Mouse (Mus musculus): ENCODE results near the gene Sin3b.
"Not testable (repeated sequence)": the region's sequence is repeated elsewhere in the genome, so short reads cannot be mapped to it uniquely, and the experiment has no call there.

The Sin3b gene

DNA sequence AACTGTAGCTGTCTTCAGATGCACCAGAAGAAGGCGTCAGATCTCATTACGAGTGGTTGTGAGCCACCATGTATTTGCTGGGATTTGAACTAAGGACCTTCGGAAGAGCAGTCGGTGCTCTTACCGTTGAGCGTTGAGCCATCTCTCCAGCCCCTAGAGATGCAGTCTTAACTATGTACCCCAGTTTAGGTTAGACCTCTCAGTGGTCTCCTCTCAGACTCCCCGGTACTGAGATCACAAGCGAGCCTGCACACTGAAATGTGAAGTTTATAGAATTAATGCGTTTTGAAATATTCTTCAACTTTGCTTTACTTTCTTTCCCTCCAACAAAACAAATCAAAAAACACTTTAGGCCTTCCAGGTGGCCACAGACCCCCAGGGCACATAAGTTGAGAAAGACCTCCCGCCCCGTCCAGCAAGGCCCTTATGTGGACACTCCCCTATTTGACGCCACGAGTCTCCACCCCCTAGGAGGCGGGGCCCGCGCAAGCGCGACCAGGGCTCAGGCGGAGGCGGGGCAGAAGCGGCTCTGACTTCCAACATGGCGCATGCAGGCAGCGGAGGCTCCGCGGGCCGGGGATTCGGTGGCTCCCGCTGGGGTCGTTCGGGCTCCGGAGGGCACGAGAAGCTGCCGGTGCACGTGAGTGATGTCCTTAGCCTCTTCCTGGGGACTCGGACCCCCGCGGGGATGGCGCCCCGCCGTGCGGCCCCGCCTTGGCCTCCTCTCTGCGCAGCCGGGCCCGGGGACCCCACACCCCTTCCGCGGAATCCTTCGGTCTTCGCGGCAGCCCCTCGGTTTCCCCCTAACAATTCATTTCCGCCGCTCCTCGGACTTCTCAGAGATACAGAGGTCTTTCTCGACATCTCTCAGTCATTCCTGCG, at the start of gene Sin3b:
TSS of gene Sin3b (plus strand) at position 517 of the 882 bp plus-strand sequence.
- DNase-seq (ENCODE audit: low spot score): peak; percentile 93

DNA sequence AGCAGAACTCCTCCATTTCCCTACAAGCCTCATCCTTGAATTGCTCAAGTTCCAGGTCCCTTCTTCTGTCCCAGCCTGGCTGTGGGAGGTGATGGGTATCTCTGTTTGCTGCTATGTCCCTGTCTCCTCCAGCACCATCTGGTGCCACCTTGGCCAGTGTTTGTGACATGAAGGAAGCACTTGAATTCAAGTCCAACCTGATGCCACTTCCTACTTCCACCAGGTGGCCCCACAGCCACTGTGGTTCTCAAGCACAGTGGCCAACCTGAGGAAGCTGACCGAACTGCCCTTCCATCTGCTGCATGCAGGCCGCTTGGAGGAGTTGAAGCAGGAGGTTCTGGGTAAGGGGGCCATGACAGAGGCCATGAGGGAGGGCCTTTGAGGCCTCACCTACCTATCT, 48.9 kb upstream of the Sin3b start:
- no peak for DNase-seq (ENCODE audit: low spot score)

DNA sequence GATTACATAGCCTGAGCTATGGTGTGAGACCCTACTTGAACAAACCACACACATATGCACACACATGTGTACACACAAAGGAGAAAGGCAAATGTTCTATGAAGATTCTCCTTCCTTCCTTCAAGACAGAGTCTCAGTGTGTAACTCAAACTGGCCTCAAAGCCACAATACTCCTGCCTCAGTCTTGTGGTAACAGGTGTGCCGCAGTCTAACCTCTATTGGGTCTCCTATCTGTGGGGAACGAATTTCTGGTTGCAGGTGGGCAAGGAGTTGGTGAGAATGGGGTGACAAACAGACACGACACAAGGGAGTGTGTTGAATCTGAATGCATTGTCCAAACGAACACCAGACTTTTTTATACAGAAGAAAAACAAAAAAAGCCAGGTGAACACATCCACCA, 46.6 kb upstream of the Sin3b start:
- no peak for DNase-seq (ENCODE audit: low spot score)

DNA sequence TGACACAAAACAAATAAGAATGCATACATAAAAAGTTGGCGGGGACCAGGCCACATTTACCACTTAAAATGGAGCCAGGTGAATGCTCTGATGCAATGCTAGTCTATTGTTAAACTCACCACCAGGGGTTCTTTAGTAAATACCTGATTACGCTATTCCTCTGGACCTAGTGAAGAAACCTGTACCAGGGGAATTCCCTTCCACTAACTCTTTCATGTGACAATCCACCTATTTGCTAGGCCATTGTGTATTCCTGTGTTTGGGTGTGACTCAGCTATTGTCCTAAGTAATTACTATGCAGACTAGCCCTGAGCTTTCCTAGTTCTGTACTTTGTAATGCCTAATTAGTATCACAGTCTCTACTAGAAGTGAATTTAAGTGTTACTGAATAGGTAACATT, 46.2 kb upstream of the Sin3b start:
- not testable (repeated sequence) for DNase-seq (ENCODE audit: low spot score)

DNA sequence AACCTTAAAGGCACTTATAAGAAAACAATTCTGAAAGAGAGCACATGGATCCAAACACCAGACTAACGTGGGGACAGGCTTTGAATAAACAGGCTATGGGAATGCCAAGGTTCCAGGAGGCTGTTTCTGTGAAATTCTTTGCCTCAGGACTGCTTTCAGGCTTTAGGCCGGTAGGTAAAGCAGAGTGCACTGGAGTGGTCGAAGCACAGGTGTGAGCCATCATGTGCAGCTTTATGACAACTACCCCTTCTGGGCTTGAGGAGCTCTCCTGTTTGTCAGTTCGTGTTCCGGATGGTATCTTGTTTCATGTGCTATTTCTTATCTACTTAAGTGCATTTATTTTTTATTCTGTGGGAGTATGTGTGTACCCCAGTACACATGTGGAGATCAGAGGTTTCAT, 45.8 kb upstream of the Sin3b start:
- no peak for DNase-seq (ENCODE audit: low spot score)

DNA sequence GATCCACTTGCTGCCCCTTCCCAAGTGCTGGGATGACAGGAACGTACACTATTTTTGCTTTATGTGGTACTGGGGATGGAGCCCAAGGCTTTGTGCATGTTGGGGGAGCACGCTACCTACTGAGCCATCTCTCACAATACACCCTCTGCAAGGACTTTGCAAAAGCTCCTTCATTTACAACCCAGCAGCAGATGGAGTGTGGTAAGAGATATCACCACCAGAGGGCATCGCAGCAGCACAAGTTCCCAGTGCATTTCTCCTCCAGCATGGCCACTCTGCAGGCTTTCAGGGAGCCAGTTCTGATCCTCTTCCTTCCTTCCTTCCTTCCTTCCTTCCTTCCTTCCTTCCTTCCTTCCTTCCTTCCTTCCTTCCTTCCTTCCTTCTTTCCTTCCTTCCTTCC, 43.0 kb upstream of the Sin3b start:
- DNase-seq (ENCODE audit: low spot score): peak; percentile 5

DNA sequence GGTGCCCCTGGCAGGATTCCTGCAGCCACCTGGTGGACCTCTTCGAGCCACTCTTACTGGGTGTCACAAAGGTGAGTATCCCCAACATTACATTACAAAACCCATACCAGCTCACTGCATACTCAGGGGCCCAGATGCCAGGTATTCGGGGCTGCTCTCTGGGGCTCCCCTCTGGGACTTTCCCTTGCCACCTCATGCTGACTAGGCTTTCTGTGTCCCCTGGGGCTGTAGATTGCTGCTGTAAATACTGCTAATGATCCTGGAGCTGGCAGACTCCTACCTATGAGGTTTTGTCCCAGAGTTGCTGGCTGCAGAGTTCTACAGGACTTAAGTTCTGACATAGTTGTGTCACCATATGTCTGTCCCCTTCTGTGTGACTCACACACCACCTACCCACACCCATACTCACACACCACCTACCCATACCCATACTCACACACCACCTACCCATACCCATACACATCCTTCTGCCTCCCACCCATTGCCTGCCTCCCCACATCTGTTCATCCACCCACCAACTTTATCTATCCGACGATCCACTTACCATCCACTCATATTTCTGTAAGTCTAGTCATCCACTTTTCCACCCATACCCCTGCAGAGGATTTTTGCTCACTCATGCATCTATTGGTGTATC, 40.9 kb upstream of the Sin3b start:
- DNase-seq (ENCODE audit: low spot score): no peak

DNA sequence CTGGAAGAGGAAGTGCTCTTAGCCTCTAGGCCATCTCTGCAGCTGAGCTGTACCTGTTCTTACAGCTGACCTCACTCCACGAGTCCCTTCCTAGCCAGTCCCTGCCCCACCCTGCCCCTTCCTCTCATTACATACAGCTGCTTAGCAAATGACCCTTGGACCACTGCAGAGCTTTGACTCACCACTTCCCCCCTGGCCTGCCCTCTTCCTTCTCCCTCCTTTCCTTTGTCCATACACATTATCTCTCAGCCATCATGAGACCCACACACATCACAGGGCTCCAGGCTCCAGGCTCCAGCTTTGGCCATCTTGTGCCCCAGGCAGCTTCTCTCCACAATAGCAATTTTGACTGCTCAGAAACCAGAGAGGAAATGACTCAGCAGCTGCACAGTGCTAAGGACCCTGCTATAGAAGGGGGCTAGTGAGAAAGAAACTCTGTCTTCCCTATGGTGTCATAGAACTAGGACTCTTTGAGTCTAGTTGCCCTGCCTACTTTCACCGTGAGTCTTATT, 40.0 kb upstream of the Sin3b start:
- no peak for DNase-seq (ENCODE audit: low spot score)

DNA sequence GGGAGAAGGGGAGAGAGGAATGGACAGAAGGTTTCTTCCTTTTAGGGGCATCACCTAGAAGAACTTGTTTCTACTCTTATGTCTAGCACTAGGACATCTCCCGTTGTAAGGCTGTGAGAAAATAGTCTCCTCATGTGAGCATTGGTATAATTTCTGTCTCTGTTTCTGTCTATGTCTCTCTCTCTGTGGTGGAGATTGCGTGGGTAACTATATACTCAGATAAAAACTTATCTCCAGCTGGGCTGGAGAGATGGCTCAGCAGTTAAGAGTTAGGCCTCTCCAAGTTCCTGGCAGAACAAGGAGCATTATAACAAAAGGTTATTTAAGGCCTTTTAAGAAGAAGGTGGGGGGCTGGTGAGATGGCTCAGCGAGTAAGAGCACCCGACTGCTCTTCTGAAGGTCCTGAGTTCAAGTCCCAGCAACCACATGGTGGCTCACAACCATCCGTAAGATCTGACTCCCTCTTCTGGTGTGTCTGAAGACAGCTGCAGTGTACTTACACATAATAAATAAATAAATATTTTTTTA, 39.4 kb upstream of the Sin3b start:
- DNase-seq (ENCODE audit: low spot score): not testable (repeated sequence)

DNA sequence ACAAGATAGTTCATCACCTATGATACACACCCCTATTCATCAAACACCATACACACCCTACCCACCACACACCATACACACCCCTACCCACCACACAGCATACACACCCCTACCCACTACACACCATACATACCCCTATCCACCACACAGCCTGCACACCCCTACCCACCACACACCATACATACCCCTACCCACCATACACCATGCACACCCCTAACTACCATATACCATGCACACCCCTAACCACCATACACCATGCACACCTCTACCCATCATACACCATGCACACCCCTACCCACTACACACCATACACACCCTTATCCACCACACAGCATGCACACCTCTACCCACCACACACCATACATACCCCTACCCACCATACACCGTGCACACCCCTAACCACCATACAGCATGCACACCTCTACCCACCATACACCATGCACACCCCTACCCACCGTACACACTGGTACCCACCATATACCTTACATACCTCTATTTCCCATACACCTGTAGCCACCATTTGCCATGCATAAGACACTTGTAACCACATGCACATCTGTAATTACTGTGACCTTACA, 24.6 kb upstream of the Sin3b start:
- DNase-seq (ENCODE audit: low spot score): no peak

DNA sequence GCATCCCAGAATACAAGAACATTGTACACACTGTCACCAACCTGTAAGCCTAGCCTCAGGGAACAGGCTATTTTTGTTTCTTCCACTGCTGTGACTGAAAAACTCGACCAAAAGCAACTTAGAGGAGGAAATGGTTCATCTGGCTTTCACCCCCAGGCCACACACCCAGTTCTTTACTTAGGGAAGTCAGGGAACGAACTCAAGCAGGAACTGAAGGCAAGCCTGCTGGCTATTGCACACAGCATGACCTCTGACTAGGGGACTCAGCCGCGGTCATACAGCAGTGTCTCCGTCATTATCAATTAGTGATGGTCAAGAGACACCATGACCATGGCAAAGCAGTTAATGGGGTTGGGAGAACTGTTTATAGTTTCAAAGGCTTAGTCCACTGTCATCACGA, 10.5 kb upstream of the Sin3b start:
- DNase-seq (ENCODE audit: low spot score): no peak

DNA sequence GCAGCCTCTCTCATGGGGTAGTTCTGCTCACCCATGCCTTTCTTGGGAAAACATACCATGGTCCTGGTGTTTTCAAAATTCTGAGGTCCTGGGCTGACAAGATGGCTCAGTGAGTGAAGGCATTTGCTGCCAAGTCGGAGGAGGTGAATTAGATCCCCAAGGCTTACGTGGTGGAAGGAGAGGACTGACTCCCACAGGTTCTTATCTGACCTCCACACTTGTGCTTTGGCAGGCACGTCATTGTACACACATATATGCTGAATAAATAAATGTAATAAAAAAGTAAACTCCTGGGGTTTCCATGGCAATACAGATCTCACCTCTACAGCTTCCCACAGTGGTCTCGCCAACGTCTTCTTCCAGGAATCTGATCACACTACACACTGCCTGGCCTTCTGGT, 6.5 kb upstream of the Sin3b start:
- no peak for DNase-seq (ENCODE audit: low spot score)

DNA sequence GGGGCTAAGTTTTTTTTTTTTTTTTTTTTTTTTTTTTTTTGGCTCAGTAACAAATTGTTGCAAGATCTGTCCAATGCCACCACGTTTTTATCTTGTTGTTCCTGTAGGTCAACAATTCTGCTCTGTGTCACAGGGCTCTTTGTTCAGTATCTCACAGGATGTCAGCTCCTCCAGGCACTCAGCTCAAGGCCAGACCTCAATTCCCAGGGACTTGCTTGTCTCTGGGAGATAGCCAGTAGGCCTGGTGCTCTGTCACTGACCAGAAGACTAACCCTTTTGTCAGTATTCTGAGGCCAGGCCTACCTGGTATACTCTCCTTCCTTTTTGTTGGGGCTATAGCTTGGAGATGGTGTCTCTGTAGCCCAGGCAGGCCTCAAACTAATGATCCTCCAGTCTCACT, 2.5 kb upstream of the Sin3b start:
- DNase-seq (ENCODE audit: low spot score): no peak

DNA sequence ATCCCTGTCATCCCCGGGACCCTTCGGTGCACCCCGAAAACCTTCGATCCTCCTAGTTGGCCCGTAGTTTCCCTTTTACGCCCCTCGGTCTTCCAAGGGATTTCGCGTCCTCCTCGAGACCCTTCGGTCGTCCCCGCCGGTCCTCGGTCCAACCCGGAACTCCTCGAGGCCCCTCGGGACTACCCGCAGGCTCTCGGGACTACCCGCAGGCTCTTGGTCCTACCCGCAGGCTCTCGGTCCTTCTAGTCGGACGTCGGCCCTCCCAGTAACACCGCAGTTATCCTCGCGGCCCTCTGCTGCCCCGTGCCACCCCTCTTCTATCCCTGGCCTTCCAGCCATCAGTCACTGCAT, 541 bp downstream of the Sin3b start:
- peak; percentile 11 for DNase-seq (ENCODE audit: low spot score)

DNA sequence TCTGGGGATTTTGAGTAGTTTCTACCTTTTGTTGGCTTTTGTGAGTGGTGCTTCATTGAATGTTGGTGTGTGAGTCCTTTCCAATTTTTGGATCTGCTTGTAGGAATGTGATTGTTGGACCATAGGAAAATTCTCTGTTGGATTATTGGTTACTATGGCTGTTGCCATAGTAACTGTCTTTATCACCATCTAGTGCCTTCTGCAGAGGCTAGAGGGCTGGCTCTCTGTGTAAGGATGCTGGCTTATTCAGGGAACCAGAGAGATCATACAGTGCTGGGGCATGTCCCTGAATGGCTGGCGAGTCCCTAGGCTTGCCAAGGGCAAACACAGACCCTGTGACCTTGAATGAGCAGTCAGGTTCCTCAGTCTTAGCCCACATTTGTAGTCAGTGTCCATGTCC, 5.6 kb downstream of the Sin3b start:
- no peak for DNase-seq (ENCODE audit: low spot score)

DNA sequence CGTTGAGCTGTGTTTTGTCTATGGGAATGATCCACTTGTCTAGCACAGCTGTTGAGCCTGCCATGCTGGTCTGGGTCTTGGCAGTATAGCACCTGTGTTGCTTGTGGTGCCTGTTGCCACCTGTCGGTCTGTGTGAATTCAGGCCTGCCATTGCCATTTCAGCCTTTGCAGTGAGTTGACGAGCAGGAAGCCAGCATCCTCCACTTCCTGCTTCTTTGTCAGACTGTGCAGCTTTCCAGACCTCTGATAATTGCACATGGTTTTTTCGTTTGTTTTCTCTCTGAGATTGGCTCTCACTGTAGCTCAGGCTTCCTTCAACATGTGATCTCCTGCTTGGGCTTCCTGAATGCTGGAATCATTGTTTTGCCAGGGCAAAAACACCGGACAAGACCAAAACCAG, 11.9 kb downstream of the Sin3b start:
- DNase-seq (ENCODE audit: low spot score): no peak

DNA sequence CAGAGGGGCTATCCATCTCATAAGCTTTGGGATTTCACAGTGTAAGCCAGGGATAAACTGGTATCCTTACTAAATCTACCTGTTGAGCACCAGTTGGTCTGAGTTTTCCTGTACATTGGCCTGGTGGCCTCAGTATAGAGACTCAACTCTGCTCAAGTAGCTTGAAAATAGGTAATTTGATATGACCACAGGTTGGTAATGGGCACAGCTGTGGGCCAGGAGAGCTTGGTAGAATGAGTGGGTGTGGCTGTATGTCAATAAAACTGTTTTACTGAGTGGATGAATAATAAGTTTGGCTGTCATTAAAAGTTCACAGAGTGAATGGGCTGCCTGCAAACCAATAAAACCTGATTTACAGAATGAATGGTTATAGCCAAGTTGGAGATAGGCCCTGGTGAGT, 13.8 kb downstream of the Sin3b start:
- DNase-seq (ENCODE audit: low spot score): no peak

DNA sequence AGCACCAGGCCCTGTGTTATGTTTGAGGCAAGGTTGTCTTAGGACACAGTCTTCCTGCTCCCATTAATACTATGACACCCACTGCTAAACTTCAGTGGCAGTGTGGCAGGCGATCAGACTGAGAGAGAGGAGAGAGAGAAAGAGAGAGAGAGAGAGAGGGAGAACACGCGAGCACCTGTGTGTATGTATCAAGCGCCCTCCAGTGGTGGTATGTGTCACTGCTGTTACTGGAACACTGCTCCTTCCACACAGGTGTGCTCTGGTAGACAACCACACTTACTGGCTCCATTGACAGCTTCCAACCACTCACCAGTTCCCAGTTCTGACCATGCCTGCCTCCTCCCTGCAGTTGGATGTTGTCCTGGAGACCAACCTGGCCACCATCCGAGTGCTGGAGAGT, 23.0 kb downstream of the Sin3b start:
- DNase-seq (ENCODE audit: low spot score): no peak

DNA sequence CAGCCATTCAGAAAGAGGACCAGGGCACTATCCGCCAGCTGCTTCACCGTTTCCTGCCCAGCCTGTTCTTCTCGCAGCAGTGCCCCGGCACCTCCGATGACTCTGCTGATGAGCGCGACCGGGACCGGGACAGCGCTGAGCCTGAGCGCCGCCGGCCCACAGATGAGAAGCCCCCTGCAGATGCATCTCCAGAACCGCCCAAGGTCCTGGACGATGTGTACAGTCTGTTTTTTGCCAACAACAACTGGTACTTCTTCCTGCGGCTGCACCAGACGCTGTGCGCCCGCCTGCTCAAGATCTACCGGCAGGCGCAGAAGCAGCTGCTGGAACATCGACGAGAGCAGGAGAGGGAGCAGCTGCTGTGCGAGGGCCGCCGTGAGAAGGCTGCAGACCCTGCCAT, 26.8 kb downstream of the Sin3b start:
- no peak for DNase-seq (ENCODE audit: low spot score)

DNA sequence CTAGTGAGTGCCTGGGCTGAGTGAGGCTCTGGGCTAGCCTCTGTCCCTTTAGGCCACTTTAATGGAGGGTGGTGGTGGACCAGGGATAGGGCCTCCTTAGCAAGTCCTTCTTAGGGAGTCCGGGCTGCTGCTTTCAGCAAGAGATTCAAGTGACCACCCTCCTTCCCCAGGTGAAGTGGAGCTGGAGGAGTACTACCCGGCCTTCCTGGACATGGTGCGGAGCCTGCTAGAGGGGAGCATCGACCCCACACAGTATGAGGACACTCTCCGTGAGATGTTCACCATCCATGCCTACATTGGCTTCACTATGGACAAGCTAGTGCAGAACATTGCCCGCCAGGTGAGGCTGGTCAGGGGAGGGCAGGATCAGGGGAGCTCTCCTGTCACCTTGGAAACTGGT, 27.2 kb downstream of the Sin3b start:
- no peak for DNase-seq (ENCODE audit: low spot score)

DNA sequence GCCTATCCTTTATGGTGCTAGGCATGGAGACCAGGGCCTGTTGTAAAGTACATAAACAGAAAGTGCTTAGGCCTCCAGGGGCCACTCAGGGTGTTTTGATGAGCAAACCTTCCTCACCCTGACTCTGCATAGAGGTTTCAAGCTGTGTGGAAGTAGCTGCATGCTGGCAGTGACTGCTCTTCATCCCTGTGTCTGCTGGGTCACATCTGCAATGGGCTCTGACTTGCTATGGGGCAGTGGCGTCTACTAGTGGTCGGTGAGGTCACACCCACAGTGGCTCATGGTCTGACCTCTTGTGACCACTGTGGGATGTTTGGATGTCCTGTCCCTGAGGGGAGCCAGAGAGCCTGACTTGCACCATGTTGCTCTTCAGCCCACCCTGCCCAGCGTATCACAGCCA, 28.0 kb downstream of the Sin3b start:
- DNase-seq (ENCODE audit: low spot score): no peak

DNA sequence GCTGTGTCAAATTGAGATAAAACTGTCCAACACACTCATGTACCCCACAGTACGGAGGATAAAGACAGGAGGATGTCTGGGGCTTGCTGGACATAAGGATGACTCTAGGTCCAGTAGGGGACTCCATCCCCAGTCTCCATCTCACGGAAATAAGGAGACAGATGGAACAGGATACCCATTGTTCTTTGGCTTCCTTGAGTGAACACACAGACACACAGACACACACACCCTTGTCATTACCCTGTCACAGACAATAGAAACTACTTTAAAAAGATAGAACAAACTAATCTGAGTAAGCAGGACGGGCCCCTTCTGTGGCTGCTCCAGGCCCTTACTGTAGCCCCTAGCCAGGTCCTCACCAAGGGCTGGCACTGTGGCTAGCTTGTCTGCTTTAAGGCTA, 29.2 kb downstream of the Sin3b start:
- no peak for DNase-seq (ENCODE audit: low spot score)

DNA sequence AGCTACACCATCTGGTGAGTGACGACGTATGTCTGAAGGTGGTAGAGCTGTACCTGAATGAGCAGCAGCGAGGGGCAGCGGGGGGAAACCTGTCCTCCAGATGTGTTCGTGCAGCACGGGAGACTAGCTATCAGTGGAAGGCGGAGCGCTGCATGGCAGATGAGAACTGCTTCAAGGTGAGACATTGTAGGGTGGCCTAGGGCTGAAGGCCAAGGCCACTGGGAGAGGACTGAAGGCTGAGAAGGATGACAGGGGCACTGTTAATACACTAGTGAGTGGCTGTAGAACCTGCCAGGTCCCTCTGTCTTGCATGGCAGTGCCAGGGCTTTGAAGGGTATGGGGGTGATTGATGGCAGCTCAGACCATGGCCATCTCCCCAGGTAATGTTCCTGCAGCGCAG, 30.1 kb downstream of the Sin3b start:
- DNase-seq (ENCODE audit: low spot score): no peak
